Mouse (Mus musculus) lung, embryonic 16.5 days (tissue): Measurements from ENCODE around the gene Cabin1. TPM values are rescaled to one million over a fixed set of nuclear protein-coding genes. Genes with fewer than 3 reads are reported as not detected.

Experiments used
- ATAC-seq: fragments of 200-750 bp; cut with Nextera tagmentation; 2 replicates; pipeline ENCODE4 v1.8.0; 2017; ENCODE audit warnings: low read depth, mild to moderate bottlenecking, moderate library complexity
- H3K27ac ChIP-seq: fragments of 300-500 bp; sonication (generic); 2 replicates; pipeline ENCODE4 v1.5.1; 2014; ENCODE audit warnings: mild to moderate bottlenecking, control low read depth, low read length
- H3K27me3 ChIP-seq: fragments of 300-500 bp; sonication (generic); 2 replicates; pipeline ENCODE4 v1.6.1; 2014; ENCODE audit warnings: low read depth, low read length, mixed read lengths; ENCODE audit not compliant: control insufficient read depth, insufficient read depth
- H3K36me3 ChIP-seq: fragments of 300-500 bp; sonication (generic); 2 replicates; pipeline ENCODE4 v1.6.1; 2014; ENCODE audit warnings: low read length; ENCODE audit not compliant: control insufficient read depth, insufficient read depth
- H3K4me1 ChIP-seq: fragments of 300-500 bp; sonication (generic); replicated peaks from 2 replicates; pipeline ENCODE4 v1.6.1; 2014; ENCODE audit warnings: low read length, mixed read lengths; ENCODE audit not compliant: control insufficient read depth, insufficient read depth
- H3K4me2 ChIP-seq: fragments of 300-500 bp; sonication (generic); 2 replicates; pipeline ENCODE4 v1.6.1; 2014; ENCODE audit warnings: low read depth, low read length, control low read depth
- H3K4me3 ChIP-seq: fragments of 300-500 bp; sonication (generic); 2 replicates; pipeline ENCODE4 v1.5.1; 2014; ENCODE audit warnings: mild to moderate bottlenecking, low read length, control low read depth
- H3K9ac ChIP-seq: fragments of 300-500 bp; sonication (generic); 2 replicates; pipeline ENCODE4 v1.6.1; 2014; ENCODE audit warnings: low read length, control low read depth
- H3K9me3 ChIP-seq: fragments of 300-500 bp; sonication (generic); 2 replicates; pipeline ENCODE4 v1.6.1; 2016; ENCODE audit warnings: low read length; ENCODE audit not compliant: control insufficient read depth
- WGBS: fragments of 180-500 bp; shearing (Covaris S2); extraction: QIAGEN DNeasy Blood & Tissue Kit; methylation state at CpG from one replicate; pipeline ENCODE4 v1.1.7; 2014; 5-methylcytosine and 5-hydroxymethylcytosine counted together
- polyA plus RNA-seq: library from polyadenylated mRNA; unstranded; fragments of >200 nt; fragmentation: Nextera tagmentation; extraction: Ambion mirVana; gene quantifications from 2 replicates; pipeline ENCODE4 v1.2.1, GENCODE M21; 2015

The Cabin1 gene
- polyA plus RNA-seq, 1 experiment from 2014 or later: 39.7 TPM

DNA sequence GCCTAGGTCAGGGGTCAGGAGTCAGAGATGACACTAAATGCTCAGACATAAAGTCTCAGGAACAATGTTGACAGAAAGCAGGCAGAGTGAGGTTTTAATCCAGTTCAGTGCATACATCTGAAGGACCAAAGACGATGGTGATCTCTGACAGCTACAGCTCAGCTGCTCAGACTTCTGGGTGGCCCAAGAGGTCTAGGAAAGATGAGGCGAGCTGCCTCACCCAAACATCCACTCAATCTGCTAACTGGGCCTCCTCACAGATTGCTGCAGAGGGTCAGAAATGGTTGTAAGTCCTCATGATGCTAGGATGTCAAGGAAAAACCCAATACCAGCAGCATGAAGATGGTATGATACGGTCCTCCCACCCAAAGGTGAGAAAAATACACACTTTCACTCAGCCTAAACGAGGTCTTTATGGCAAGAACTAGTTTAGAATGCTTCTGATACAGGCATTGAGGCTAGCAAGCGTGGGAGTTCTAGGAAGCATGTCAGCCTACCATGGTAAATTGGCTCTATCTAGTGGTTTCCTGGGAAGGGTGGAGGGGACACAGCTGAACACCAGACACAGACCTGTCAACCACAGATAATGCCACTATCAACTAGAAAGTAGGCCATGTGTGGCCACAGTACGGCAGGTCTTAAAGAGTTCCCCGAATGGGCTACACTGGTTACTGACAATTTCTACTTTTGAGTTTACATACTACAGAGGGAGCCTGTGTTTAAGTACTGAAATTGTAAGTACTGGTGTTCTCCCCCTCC lies 67.4 kb downstream of the Cabin1 start:
- Histone ChIP-seq H3K36me3 (peaks cover 15% of the 10 kb centered on the region), H3K27me3 (no peaks in the 10 kb centered on the region), H3K4me2 (no peak overlapping the region), H3K9ac (no peak overlapping the region), H3K9me3 (no peaks in the 10 kb centered on the region), H3K4me1 (no peaks in the 10 kb centered on the region), H3K4me3 (no peak overlapping the region), H3K27ac (no peak overlapping the region)
- WGBS: 86% methylated on average over 7 of the region's 7 CpGs
- ATAC-seq: no peak; the same call in 1 of the 2 replicates

DNA sequence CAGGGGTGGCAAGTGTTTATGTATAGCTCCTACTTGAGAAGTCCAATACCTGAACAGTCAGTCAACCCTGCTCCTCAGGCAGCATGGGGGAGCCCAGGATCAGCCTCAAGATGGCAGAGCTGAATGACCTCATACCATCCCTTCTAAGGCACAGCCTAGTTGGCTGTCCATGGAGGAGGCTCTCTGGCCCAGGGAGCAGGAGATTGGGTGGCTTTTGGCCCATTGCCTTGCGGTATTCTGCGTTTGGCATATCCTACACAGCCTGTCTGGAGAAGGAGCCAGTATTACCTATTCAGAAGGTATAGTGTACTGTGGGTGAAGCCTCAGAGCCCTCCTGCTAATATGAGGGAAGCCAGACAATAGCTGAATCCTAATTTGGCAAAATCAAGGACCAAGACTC lies 68.6 kb downstream of the Cabin1 start:
- Histone ChIP-seq H3K4me2 (no peak overlapping the region), H3K9ac (no peak overlapping the region), H3K4me3 (no peak overlapping the region), H3K9me3 (no peaks in the 10 kb centered on the region), H3K27ac (no peak overlapping the region), H3K4me1 (no peaks in the 10 kb centered on the region), H3K36me3 (peaks cover 15% of the 10 kb centered on the region), H3K27me3 (no peaks in the 10 kb centered on the region)
- WGBS: 89% methylated on average over 2 of the region's 2 CpGs
- ATAC-seq: no peak

DNA sequence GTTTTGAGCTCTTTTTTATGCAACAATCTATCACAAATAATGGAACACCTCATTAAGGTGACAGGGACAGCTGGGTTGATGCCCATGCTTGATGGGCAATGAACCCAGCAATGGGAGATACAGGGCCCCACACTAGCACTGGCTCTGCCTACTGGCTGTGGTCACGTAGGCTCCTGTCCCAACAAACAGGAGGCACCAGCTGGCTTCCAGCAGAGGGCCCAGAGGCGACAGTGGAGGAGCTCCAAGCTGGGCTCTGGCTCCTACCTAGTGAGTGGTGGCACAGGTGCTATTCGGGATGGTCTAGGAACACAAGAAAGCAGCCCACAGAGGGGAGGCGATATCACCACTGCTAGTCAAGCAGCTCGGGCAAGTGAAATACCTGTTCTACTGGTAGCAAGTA lies 69.1 kb downstream of the Cabin1 start:
- ATAC-seq: 0 out of 2 replicates have a peak, but pooled peaks have one; percentile 5
- Histone ChIP-seq H3K4me3 (no peak overlapping the region), H3K9me3 (no peaks in the 10 kb centered on the region), H3K36me3 (peaks cover 15% of the 10 kb centered on the region), H3K9ac (no peak overlapping the region), H3K4me1 (no peaks in the 10 kb centered on the region), H3K4me2 (no peak overlapping the region), H3K27ac (no peak overlapping the region), H3K27me3 (no peaks in the 10 kb centered on the region)
- WGBS: 85% methylated on average over 5 of the region's 5 CpGs

DNA sequence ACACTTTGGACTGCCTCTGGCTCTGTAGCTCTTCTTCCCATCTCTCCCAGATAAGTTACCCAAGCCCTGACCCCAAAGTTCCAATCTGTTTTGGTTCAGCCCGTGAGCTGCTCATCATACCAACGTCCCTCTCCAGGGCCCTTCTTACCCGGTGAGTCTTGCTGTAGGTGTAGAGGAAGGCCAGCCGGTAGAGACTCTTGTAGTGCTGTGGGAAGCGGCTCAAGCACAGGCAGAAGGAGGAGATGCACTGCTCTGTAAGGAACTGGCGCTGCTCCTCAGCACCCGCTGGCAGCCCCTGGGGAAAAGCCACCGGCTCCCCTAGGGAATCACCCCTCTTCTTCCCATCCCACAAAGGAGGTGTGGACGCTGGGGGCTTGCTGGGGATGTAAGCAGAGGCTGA lies 69.6 kb downstream of the Cabin1 start:
- H3K9ac ChIP-seq: no peak overlapping the region
- peaks cover 12% of the 10 kb centered on the region for H3K36me3 ChIP-seq
- no peaks in the 10 kb centered on the region for H3K4me1 ChIP-seq
- H3K9me3 ChIP-seq: no peaks in the 10 kb centered on the region
- WGBS: 93% methylated on average over 9 of the region's 9 CpGs
- no peak for ATAC-seq
- H3K27ac ChIP-seq: no peak overlapping the region
- no peak overlapping the region for H3K4me3 ChIP-seq
- H3K27me3 ChIP-seq: no peaks in the 10 kb centered on the region
- no peak overlapping the region for H3K4me2 ChIP-seq

DNA sequence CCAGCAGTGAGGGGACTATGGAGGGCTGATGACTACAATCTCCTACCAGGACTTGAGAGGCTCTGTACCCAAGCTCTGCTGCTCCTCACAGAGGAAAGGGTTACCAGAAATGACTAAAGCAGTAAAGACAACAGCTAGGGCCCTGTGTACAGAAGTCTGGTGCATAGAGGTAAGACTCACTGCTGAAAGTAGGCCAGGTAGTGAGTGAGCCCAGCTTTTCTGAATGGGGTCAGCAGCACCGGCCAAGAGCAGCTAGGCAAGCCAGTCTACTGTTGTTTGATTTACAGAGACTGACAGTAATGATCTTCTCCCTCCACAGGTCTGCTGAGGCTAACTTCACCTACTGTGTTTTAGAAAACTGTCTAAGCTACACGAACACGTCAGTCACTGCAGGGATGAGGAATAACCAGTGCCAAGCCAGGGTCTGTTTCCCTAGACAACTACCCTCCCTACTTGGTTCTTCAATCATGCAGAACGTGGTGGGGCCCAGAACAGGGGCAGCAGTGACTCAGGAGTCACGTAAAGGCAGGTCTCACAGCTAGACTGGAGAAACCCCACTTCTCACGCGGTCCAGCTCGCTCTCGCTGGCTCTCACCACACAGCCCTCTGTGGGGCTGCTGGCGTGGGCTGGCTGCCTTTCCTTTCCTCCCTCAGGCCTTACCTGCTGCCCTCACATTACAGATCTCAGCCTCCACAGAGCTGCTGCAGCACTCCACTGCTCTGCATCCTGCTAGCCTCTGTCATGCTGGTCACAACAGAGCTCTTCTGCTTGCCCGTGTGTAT lies 70.5 kb downstream of the Cabin1 start:
- H3K27me3 ChIP-seq: no peaks in the 10 kb centered on the region
- no peaks in the 10 kb centered on the region for H3K4me1 ChIP-seq
- H3K36me3 ChIP-seq: peaks cover 8% of the 10 kb centered on the region; the same call in 1 of the 2 replicates
- H3K9me3 ChIP-seq: no peaks in the 10 kb centered on the region
- no peak overlapping the region for H3K9ac ChIP-seq
- no peak for ATAC-seq
- H3K27ac ChIP-seq: no peak overlapping the region
- H3K4me3 ChIP-seq: no peak overlapping the region
- 80% methylated on average over 11 of the region's 11 CpGs for WGBS
- H3K4me2 ChIP-seq: no peak overlapping the region

DNA sequence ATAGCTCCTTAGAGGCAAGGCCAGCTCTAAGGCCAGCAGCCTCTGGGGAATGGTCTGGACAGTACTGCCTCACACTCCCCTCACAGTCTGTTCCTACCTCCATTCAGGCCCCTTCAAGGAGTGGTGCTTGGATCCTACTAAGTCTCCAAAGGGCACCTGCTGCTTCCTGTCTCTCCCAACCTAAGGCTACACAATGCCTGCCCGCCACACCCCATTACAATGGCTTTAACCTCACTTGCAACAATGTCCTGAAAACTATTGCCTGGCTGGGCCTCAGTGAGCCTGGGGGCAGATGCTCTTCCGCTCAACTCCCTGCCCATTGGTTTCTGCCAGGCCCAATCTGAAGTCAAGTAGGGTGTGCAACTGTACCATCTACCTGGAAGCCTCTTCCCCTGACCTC lies 75.5 kb downstream of the Cabin1 start:
- Histone ChIP-seq H3K4me1 (no peaks in the 10 kb centered on the region), H3K9ac (no peak overlapping the region), H3K36me3 (peaks cover 6% of the 10 kb centered on the region; the same call in 1 of the 2 replicates), H3K4me3 (no peak overlapping the region), H3K27me3 (no peaks in the 10 kb centered on the region), H3K4me2 (no peak overlapping the region), H3K9me3 (no peaks in the 10 kb centered on the region), H3K27ac (no peak overlapping the region)
- WGBS: 94% methylated on average over 2 of the region's 2 CpGs
- ATAC-seq: no peak

DNA sequence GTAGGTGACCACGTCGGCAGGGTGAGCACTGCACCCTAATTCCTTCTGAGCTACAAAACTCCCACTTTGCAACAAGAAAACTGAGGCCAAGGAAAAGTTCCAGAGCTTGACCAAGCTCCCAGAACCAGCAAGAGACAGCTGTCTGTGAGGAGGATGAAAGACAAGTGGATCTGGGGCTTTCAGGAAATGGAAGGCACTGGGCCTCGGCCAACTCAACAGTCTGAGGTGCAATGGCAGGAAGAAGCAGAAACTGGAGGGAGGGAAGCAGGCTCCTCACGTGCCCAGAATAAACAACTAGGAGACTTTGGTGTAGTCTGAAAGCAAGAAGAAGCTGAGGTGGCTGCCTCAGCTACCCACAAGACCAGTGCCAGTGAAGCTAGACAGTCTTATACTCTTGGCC lies 77.4 kb downstream of the Cabin1 start:
- H3K4me2 ChIP-seq: no peak overlapping the region
- no peaks in the 10 kb centered on the region for H3K27me3 ChIP-seq
- H3K36me3 ChIP-seq: peaks cover 2% of the 10 kb centered on the region; the same call in 1 of the 2 replicates
- no peaks in the 10 kb centered on the region for H3K9me3 ChIP-seq
- WGBS: 71% methylated on average over 4 of the region's 4 CpGs
- no peak overlapping the region for H3K9ac ChIP-seq
- no peak overlapping the region for H3K4me3 ChIP-seq
- no peak for ATAC-seq
- no peaks in the 10 kb centered on the region for H3K4me1 ChIP-seq
- no peak overlapping the region for H3K27ac ChIP-seq

DNA sequence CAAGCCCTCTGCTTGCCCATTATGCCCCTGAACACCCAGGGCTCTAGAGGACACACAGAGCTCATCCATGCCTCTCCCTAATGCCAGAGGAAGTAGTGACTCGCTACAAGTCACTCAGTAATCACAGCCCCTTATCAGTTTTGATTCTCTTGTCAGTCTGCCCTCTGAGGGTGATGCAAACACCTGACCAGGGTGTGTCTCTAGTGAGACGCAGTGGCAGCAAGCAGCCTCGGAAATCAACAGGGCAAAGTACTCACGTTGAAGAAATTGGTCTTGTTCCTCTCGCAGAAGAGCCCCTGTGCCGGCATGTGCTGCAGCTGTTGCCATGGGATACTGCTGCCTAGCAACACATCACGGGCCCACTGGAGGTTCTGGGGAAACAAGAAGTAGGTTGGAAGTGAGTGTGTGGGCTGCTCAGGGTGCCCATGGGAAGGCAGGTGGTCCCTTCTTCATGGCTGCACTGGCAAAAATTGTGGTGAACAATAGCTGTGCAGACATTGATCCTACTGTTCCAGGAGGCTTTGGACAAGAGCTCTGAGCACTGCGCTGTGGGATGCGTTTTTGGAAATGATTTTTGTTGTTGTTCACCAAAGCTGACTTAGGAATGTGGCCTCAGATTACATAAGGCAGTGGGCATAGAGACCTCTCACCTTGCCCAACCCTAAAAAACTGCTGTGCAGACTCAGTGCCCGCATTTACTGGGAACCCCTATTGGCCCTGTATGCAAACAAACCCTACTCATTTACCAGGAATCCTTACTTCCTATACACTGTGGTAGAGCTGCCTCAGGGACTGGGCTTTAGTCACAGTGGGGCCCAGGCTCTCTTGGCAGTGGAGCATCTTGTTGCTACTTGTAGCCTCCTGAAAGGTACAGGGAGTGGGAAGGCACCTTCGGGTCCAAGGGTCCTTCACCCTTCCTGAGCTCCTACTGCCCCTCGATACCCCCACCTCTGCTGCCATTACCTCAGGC lies 79.8 kb downstream of the Cabin1 start:
- no peaks in the 10 kb centered on the region for H3K9me3 ChIP-seq
- H3K27me3 ChIP-seq: no peaks in the 10 kb centered on the region
- H3K27ac ChIP-seq: no peak overlapping the region
- no peak overlapping the region for H3K4me3 ChIP-seq
- no peak overlapping the region for H3K4me2 ChIP-seq
- WGBS: 57% methylated on average over 12 of the region's 12 CpGs
- peaks cover under 1% of the 10 kb centered on the region; the same call in 1 of the 2 replicates for H3K36me3 ChIP-seq
- H3K4me1 ChIP-seq: no peaks in the 10 kb centered on the region; the same call in 1 of the 2 replicates
- ATAC-seq: no peak
- H3K9ac ChIP-seq: no peak overlapping the region
